Mouse (Mus musculus): ENCODE data around the gene Ifitm6. TPM values are rescaled to one million over a fixed set of nuclear protein-coding genes. Genes with fewer than 3 reads are reported as not detected.
A peak's percentile ranks its signal among the peaks of the same experiment; 100 is the strongest.
"Not testable (repeated sequence)": the region's sequence is repeated elsewhere in the genome, so short reads cannot be mapped to it uniquely, and the experiment has no call there.

The Ifitm6 gene
- polyA plus RNA-seq, 1 experiment = 3.1 TPM

DNA sequence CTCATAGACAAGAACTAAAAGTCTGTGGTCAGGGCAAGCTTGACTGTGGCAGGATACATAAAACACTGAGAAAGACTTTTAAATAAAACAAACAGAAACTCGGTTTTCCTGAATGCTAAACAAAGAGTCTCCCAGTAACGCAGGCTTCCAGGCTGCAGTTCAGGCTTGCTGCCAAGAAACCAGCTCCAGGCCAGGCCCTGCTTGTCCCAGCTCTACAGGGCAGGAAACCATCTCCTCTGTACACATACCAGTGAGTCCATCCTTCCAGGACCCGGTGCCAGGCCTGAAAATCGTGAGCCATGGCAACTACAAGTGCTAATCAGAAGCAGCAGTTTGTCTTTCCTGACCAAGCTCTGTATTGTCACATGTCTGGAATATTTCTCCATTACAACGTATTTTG, 23.9 kb upstream of the Ifitm6 start:
- no peaks in the 10 kb centered on the region for H3K27me3 ChIP-seq (ENCODE audit: control insufficient read depth, insufficient read depth, low read length)
- H3K36me3 ChIP-seq (ENCODE audit: control insufficient read depth, insufficient read depth, low read length) = no peaks in the 10 kb centered on the region
- TF ChIP-seq POLR2A (IDR thresholded peaks at IDR 0.05; ENCODE audit: low read depth, low read length) (no peak), CTCF (IDR thresholded peaks at IDR 0.05; ENCODE audit: extremely low read depth, insufficient read length, insufficient replicate concordance, low read depth, low read length) (no peak)
- H3K4me1 ChIP-seq (ENCODE audit: control insufficient read depth, insufficient read depth, insufficient read length, low read length) = peaks cover 7% of the 10 kb centered on the region; the same call in 1 of the 2 replicates
- no peak overlapping the region for H3K4me3 ChIP-seq (ENCODE audit: low read depth, low read length)
- peak overlapping the region; percentile 48 for H3K27ac ChIP-seq (ENCODE audit: insufficient read depth, low read depth, low read length)
- WGBS = 7% methylated on average over 5 of the region's 5 CpGs

DNA sequence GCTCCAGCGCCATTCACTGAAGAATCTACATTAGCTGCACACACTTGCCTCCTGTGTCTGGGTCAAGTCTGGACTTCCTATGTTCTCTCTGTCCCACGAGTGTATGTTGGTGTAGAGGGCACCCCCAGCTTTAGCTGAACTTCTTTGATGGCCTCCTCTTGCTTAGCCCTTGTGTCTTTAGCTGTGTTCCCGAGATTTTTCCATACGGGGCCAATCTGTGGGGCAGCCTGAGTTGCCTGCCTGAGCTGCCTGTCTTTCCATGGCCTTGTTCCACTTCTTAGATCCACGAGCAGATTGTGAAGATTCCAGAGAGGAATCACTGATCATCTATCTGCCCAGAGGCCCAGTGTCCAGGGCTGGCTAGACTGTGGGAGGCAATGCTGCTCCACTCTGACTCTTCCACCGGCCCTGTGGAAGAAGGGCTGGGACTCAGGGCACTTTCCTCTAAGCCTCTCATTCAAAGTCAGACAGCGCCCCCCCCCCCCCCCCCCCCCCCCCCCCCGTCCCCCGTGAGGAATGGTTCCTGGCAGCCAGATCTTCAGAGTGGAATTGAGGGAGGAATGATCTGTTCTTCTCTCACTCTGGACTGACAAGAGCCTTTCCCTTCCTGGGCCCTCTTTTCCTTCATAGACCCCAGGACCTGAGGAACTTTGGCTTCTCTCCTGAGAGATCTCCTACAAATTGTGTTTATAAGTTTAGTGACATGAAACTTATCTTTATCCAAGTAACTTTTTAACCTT, 23.3 kb upstream of the Ifitm6 start:
- TF ChIP-seq POLR2A (IDR thresholded peaks at IDR 0.05; ENCODE audit: low read depth, low read length) (no peak), CTCF (IDR thresholded peaks at IDR 0.05; ENCODE audit: extremely low read depth, insufficient read length, insufficient replicate concordance, low read depth, low read length) (no peak)
- Histone ChIP-seq H3K36me3 (ENCODE audit: control insufficient read depth, insufficient read depth, low read length) (no peaks in the 10 kb centered on the region), H3K27me3 (ENCODE audit: control insufficient read depth, insufficient read depth, low read length) (no peaks in the 10 kb centered on the region), H3K4me1 (ENCODE audit: control insufficient read depth, insufficient read depth, insufficient read length, low read length) (peaks cover 4% of the 10 kb centered on the region; the same call in 1 of the 2 replicates), H3K4me3 (ENCODE audit: low read depth, low read length) (no peak overlapping the region), H3K27ac (ENCODE audit: insufficient read depth, low read depth, low read length) (peak overlapping the region; percentile 76)
- WGBS = 33% methylated on average over 6 of the region's 9 CpGs

GRCm38 (mm10) chr7:141039386-141040107, 21.8 kb upstream of the Ifitm6 start:
- no peak overlapping the region for H3K4me3 ChIP-seq (ENCODE audit: low read depth, low read length)
- TF ChIP-seq POLR2A (IDR thresholded peaks at IDR 0.05; ENCODE audit: low read depth, low read length) (no peak), CTCF (IDR thresholded peaks at IDR 0.05; ENCODE audit: extremely low read depth, insufficient read length, insufficient replicate concordance, low read depth, low read length) (no peak)
- 100% methylated on average over 4 of the region's 4 CpGs for WGBS
- no peak overlapping the region for H3K27ac ChIP-seq (ENCODE audit: insufficient read depth, low read depth, low read length)
- H3K4me1 ChIP-seq (ENCODE audit: control insufficient read depth, insufficient read depth, insufficient read length, low read length) = peaks cover 4% of the 10 kb centered on the region; the same call in 1 of the 2 replicates
- H3K27me3 ChIP-seq (ENCODE audit: control insufficient read depth, insufficient read depth, low read length) = no peaks in the 10 kb centered on the region
- no peaks in the 10 kb centered on the region for H3K36me3 ChIP-seq (ENCODE audit: control insufficient read depth, insufficient read depth, low read length)

DNA sequence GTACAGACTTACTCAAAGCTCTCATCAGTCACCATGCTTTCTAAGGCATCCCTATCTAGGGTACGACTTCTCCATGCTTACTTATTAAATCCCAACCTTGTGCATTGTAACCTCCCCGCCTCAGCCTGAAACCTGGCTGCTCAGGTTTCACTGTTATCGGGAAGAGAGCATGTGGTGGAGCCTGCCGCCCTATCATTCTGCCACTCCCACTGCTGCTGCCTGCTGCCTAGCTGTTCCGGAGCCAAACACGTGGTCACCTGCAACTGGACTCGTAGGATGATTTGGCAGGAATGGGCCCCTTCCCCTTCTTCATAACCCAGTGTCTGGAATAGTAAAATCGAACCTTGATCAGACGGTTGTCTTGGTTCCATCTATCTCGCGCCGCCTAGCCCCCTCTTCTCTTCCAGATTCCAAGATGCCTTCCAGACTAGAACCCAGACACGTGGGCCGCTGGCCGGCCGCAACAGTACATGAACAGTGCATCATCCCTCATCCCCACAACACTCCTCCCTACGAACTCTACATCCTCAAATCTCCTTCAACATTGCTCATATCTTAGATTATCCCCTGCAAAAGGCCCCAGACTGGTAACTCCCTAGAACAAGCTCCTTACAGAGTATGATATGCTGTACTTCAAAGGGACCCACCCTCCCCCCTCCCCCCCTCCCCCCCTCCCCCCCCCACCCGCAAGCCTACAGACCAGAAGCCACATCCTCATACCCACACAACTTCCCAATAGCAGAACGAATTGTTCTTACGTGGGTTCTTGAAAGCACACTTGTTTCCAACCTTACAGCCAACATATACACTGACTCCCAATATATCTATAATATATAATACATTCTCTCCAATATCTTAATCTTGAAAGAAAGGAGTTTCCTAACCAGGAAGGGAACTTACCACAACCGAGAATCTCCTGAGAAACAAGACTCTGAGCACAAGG, 20.6 kb upstream of the Ifitm6 start:
- H3K27ac ChIP-seq (ENCODE audit: insufficient read depth, low read depth, low read length) = peak overlapping the region; percentile 69
- peaks cover 5% of the 10 kb centered on the region; the same call in 1 of the 2 replicates for H3K4me1 ChIP-seq (ENCODE audit: control insufficient read depth, insufficient read depth, insufficient read length, low read length)
- TF ChIP-seq POLR2A (IDR thresholded peaks at IDR 0.05; ENCODE audit: low read depth, low read length) (no peak), CTCF (IDR thresholded peaks at IDR 0.05; ENCODE audit: extremely low read depth, insufficient read length, insufficient replicate concordance, low read depth, low read length) (no peak)
- H3K4me3 ChIP-seq (ENCODE audit: low read depth, low read length) = no peak overlapping the region
- no peaks in the 10 kb centered on the region for H3K27me3 ChIP-seq (ENCODE audit: control insufficient read depth, insufficient read depth, low read length)
- 23% methylated on average over 20 of the region's 21 CpGs for WGBS
- H3K36me3 ChIP-seq (ENCODE audit: control insufficient read depth, insufficient read depth, low read length) = no peaks in the 10 kb centered on the region

GRCm38 (mm10) chr7:141036624-141037023, 18.9 kb upstream of the Ifitm6 start:
- H3K27me3 ChIP-seq (ENCODE audit: control insufficient read depth, insufficient read depth, low read length); H3K27ac ChIP-seq (ENCODE audit: insufficient read depth, low read depth, low read length); H3K4me1 ChIP-seq (ENCODE audit: control insufficient read depth, insufficient read depth, insufficient read length, low read length); H3K36me3 ChIP-seq (ENCODE audit: control insufficient read depth, insufficient read depth, low read length); H3K4me3 ChIP-seq (ENCODE audit: low read depth, low read length): not testable (repeated sequence)
- 64% methylated on average over 1 of the region's 2 CpGs for WGBS

GRCm38 (mm10) chr7:141032458-141033167, 14.9 kb upstream of the Ifitm6 start:
- Histone ChIP-seq H3K36me3 (ENCODE audit: control insufficient read depth, insufficient read depth, low read length) (no peaks in the 10 kb centered on the region), H3K27ac (ENCODE audit: insufficient read depth, low read depth, low read length) (no peak overlapping the region), H3K4me1 (ENCODE audit: control insufficient read depth, insufficient read depth, insufficient read length, low read length) (peaks cover 6% of the 10 kb centered on the region; the same call in 1 of the 2 replicates), H3K27me3 (ENCODE audit: control insufficient read depth, insufficient read depth, low read length) (no peaks in the 10 kb centered on the region), H3K4me3 (ENCODE audit: low read depth, low read length) (no peak overlapping the region)
- 31% methylated on average over 9 of the region's 9 CpGs for WGBS
- no peak for TF ChIP-seq POLR2A (IDR thresholded peaks at IDR 0.05; ENCODE audit: low read depth, low read length)
- TF ChIP-seq CTCF (IDR thresholded peaks at IDR 0.05; ENCODE audit: extremely low read depth, insufficient read length, insufficient replicate concordance, low read depth, low read length) = no peak
